Mouse (Mus musculus) embryonic stem cell, embryonic (primary cell): ENCODE measurements around the gene Phf13.

Experiments
- CTCF ChIA-PET, 4 experiments: fragments of 300-600 bp in 2 of 4; fragments of 350-600 bp in 2 of 4; sonication (Branson Sonifier 250); formaldehyde crosslinking; loops; one replicate each; lab custom pipeline; 2022; ENCODE audit warnings: inconsistent platforms in 2 of 4; lab: Charles Lee
- POLR2A ChIA-PET, 4 experiments: fragments of 300-600 bp in 2 of 4; fragments of 350-600 bp in 2 of 4; sonication (Branson Sonifier 250); formaldehyde crosslinking; loops; one replicate each; lab custom pipeline; 2022; ENCODE audit warnings: antibody characterized with exemption in 4 of 4, inconsistent platforms in 1 of 4; lab: Charles Lee

Phf13 gene

DNA sequence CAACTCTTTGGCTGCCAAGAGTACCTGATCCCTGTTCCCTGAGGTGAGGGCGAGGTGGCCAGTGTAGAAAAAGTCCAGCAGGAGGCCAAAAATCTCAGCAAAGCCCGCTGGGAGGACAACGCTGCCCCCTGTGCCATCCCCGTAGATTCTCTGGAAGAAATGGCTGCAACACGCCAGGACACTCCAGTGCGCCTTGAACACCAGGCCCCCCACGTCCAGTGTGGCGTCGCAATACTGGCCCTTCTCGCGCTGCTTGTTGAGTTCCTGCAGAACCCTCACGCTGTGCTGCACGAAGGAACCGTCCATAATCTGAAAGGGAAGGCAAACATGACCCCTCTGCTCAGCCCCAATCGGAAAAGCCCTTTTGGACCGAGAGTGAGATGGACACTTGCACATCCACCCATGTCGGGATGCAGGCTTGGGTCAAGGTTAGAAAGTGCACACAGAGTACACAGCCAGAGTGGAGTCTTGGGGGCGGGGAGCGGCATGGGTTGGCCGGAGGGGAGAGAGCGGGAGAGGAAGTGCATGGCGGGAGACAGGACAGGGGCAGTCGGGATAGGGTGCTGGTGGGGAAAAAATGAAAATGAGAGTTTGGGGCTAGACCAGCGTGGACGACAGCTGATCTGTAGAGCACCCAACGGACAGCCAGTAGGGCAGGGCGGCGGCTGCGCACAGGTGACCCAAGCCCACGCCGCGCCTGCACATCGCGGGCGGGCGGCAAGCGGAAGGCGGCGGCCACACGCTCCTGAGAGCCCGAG is 30.9 kb upstream of the Phf13 start:
- CTCF ChIA-PET: interaction anchor here (0.6 to 3.7 kb wide), 16 partner anchors 10 to 186 kb away, joined by 3 to 47 read pairs (median 4); partner anchors contain the start of genes Nol9 (in 3 of the 4), Tas1r1 (in 2 of the 4) and Klhl21 (in 1 of the 4)
- POLR2A ChIA-PET: interaction anchor here in 3 of 4 experiments (0.8 to 5.4 kb wide), 39 partner anchors 7 to 292 kb away, joined by 3 to 65 read pairs (median 4); partner anchors contain the start of genes Klhl21 (in 3 of the 3), Nol9 (in 2 of the 3), Tas1r1 (in 2 of the 3) and Thap3 (in 2 of the 3)

DNA sequence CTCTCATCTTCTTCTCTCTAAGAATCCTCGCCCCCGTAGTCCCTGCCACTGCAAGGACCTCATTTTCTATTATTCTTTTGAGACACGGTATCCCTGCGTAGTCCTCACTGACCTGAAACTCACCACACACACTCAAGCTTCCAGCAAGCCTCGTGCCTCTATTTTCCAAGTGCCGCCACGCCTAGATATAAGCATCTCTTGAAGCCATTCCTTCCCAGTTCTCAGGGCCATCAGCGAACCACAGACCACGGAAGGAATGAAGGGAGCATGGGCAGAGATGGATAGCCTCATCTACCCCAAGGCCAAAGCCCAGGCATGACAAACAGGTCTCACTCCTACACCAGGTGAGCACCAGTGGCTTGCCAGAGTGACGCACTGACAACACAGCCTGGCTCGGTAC is 28.5 kb upstream of the Phf13 start:
- ChIA-PET POLR2A (interaction anchor here in 3 of 4 experiments (0.6 to 7.9 kb wide), 3 partner anchors 15 to 94 kb away, joined by 4 to 79 read pairs (median 78); partner anchors contain the start of gene Klhl21 (in 2 of the 3)), CTCF (no interaction called here)

- POLR2A ChIA-PET: interaction anchor here in 2 of 4 experiments (0.8 to 7.9 kb wide), 6 partner anchors 13 to 28 kb away, joined by 3 to 79 read pairs (median 3); partner anchors contain the start of gene Klhl21 (in 2 of the 2)
- CTCF ChIA-PET: interaction anchor here in 2 of 4 experiments (0.7 to 1.7 kb wide), 2 partner anchors 16 to 1015 kb away, joined by 3 to 5 read pairs; partner anchors contain the start of gene Nol9 (in 1 of the 2)
Observed at GRCm38 (mm10) chr4:152022506-152022905, 26.4 kb upstream of the Phf13 start.

DNA sequence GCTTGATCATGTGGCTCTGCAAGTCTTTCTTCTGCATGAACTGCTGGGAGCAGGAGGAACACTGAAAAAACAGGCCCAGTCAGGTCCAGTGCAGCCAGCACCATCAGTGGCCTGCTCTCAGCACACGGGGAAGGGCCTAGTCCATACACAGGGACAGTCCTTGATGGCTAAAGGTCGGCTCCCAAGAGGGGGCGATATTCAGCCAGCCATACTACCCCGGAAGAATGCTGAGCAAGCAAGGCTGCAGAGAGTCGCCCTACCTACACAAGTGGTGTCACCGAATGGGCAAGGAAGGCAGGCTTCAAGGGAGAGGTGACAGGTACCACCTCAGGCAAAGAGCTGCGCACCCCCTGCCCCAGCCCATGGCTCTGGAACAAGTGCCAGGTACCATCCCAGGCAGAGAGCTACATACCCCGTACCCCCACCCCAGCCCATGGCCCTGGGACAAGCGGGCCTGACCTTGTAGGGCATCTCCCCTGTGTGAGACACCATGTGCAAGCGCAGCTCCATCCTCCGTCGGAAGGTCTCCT is 25.6 kb upstream of the Phf13 start:
- ChIA-PET CTCF (interaction anchor here in 3 of 4 experiments (0.5 to 2.6 kb wide), 8 partner anchors 9 to 370 kb away, joined by 3 to 13 read pairs (median 4); partner anchors contain the start of gene Nol9 (in 2 of the 3)), POLR2A (interaction anchor here in 2 of 4 experiments (0.8 to 7.9 kb wide), 9 partner anchors 9 to 87 kb away, joined by 3 to 79 read pairs (median 3); partner anchors contain the start of genes Klhl21 (in 2 of the 2) and Phf13 (in 1 of the 2))

GRCm38 (mm10) chr4:152020024-152020423 is 24.0 kb upstream of the Phf13 start:
- POLR2A ChIA-PET: interaction anchor here (0.5 to 7.9 kb wide), 22 partner anchors 8 to 79 kb away, joined by 3 to 79 read pairs (median 4); partner anchors contain the start of genes Klhl21 (in 3 of the 4), Phf13 (in 2 of the 4), Zbtb48 (in 2 of the 4) and Nol9 (in 1 of the 4)
- CTCF ChIA-PET: interaction anchor here (0.7 to 2.6 kb wide), 12 partner anchors 10 to 117 kb away, joined by 3 to 6 read pairs (median 4); partner anchors contain the start of gene Nol9 (in 2 of the 4)

- ChIA-PET CTCF (interaction anchor here in 3 of 4 experiments (0.5 to 2.6 kb wide), 6 partner anchors 9 to 117 kb away, joined by 3 to 6 read pairs (median 4); partner anchors contain the start of gene Nol9 (in 1 of the 3)), POLR2A (interaction anchor here (0.6 to 7.9 kb wide), 22 partner anchors 9 to 241 kb away, joined by 3 to 79 read pairs (median 4); partner anchors contain the start of genes Klhl21 (in 3 of the 4), Zbtb48 (in 2 of the 4), Nol9 (in 1 of the 4) and Phf13 (in 1 of the 4))
Observed at GRCm38 (mm10) chr4:152019073-152019472, 23.0 kb upstream of the Phf13 start.

DNA sequence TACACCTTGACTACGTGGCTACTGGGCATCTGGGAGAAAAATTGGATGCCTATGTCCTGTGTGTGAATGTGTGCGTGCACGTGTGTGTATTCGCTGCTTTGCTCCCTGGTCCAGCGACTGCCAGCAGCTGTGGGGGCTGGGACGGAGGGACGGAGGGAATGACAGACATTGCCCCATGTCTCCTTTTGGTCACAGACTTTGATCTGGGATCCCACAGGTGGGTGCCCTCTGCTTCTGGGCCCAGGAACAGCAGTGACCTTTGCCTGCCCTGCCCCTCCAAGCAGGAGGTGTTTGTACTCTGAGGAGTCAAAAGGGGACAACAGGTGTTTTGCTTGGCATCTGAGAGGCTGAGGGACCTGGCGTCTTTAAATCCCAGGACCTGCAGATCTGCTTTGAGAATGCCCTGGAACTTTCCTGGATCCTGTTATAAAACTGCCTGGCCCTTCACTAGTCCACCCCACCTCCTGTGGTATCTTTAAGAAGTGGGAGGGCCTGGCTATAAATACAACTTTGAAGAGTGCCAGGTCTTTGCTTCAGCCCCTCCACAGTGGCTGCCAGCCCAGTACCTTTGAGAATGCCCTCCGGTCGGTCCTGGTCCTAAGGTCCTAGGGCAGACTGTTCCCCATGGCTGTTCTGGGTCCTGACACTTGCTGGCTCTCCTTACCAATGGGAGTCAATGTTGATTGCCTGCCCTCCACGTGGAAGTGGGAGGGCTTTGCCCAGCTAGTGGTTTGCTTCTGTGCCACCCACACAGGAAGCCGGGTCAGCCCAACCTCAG is 17.2 kb upstream of the Phf13 start:
- ChIA-PET CTCF (interaction anchor here in 1 of 4 experiments (1.2 kb wide), 1 partner anchor 40 kb away, joined by 3 read pairs; no protein-coding TSS in a partner anchor), POLR2A (interaction anchor here in 2 of 4 experiments (1.0 to 6.5 kb wide), 6 partner anchors 8 to 39 kb away, joined by 3 to 79 read pairs (median 4); partner anchors contain the start of gene Zbtb48 (in 2 of the 2))

DNA sequence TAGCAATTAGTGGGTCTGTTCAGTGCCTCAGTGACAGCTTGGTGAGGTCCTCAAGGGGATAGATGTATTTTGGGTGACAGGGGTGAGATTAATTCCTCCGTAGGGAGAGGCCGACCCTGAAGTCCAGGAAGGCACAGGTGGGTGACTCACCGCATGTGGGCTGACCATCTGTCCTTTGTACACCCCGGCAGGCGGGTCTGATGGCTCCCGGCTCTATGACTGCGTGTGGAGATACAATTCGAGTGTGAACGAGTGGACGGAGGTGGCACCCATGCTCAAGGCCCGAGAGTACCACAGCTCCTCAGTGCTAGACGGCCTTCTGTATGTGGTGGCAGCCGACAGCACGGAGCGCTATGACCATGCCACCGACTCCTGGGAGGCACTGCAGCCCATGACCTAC is 16.1 kb upstream of the Phf13 start:
- CTCF ChIA-PET: no interaction called here
- POLR2A ChIA-PET: interaction anchor here in 3 of 4 experiments (1.0 to 6.7 kb wide), 9 partner anchors 8 to 31 kb away, joined by 3 to 79 read pairs (median 4); partner anchors contain the start of genes Phf13 (in 2 of the 3) and Zbtb48 (in 2 of the 3)

GRCm38 (mm10) chr4:152011171-152011760 is 15.2 kb upstream of the Phf13 start:
- CTCF ChIA-PET: interaction anchor here in 2 of 4 experiments (0.5 to 1.5 kb wide), 4 partner anchors 31 to 125 kb away, joined by 3 to 14 read pairs (median 3); no protein-coding TSS in a partner anchor
- POLR2A ChIA-PET: interaction anchor here in 3 of 4 experiments (0.6 to 7.9 kb wide), 16 partner anchors 9 to 119 kb away, joined by 3 to 79 read pairs (median 5); partner anchors contain the start of genes Phf13 (in 3 of the 3) and Zbtb48 (in 3 of the 3)

- POLR2A ChIA-PET: interaction anchor here in 3 of 4 experiments (0.6 to 7.9 kb wide), 15 partner anchors 10 to 120 kb away, joined by 3 to 79 read pairs (median 7); partner anchors contain the start of genes Zbtb48 (in 3 of the 3) and Phf13 (in 2 of the 3)
- CTCF ChIA-PET: interaction anchor here in 2 of 4 experiments (0.7 to 1.5 kb wide), 3 partner anchors 30 to 38 kb away, joined by 3 read pairs; no protein-coding TSS in a partner anchor
Observed at GRCm38 (mm10) chr4:152010707-152011134, 14.7 kb upstream of the Phf13 start.

- POLR2A ChIA-PET: interaction anchor here (0.6 to 7.9 kb wide), 33 partner anchors 9 to 326 kb away, joined by 3 to 79 read pairs (median 5); partner anchors contain the start of genes Zbtb48 (in 3 of the 4), Nol9 (in 2 of the 4), Phf13 (in 2 of the 4) and Tas1r1 (in 2 of the 4)
Observed at GRCm38 (mm10) chr4:152010091-152010706, 14.1 kb upstream of the Phf13 start.

GRCm38 (mm10) chr4:152009076-152010051 is 13.3 kb upstream of the Phf13 start:
- ChIA-PET CTCF (interaction anchor here in 3 of 4 experiments (0.5 to 4.0 kb wide), 24 partner anchors 9 to 1926 kb away, joined by 3 to 17 read pairs (median 3); partner anchors contain the start of genes Nol9 (in 2 of the 3), Phf13 (in 2 of the 3), Tas1r1 (in 2 of the 3) and Camta1 (in 1 of the 3)), POLR2A (interaction anchor here (0.6 to 7.9 kb wide), 68 partner anchors 8 to 468 kb away, joined by 3 to 79 read pairs (median 4); partner anchors contain the start of genes Phf13 (in 3 of the 4), Thap3 (in 3 of the 4), Zbtb48 (in 3 of the 4) and Nol9 (in 2 of the 4))

More at GRCm38 (mm10) chr4:152010091-152010706, 14.1 kb upstream of the Phf13 start:
- CTCF ChIA-PET: interaction anchor here in 3 of 4 experiments (0.5 to 2.2 kb wide), 11 partner anchors 9 to 1927 kb away, joined by 3 to 10 read pairs (median 3); partner anchors contain the start of genes Dnajc11 (in 1 of the 3), Nol9 (in 1 of the 3), Tas1r1 (in 1 of the 3) and Zbtb48 (in 1 of the 3)

DNA sequence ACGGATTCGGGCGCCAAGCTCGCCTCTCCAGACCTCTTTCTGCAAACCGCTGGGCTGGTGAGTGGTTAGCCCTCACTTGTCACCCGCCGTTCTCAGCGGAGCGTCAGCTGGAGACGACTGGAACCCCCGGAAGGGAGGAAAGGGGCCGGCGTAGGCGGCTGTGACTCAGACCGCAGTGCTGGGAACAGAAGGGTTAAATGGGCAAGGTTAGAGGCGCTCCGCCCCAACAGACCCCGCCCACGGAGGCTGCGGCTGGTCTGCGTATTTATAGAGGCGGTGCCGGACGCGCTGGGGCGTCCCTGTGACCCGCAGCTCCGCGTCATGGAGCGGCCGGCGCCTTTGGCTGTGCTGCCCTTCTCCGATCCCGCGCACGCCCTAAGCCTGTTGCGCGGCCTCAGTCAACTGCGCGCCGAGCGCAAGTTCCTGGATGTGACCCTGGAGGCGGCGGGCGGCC is 12.6 kb upstream of the Phf13 start, which contains the start of gene Klhl21:
TSS of gene Klhl21 (plus strand) at position 182 of the 454 bp plus-strand sequence.
- ChIA-PET CTCF (interaction anchor here (0.6 to 4.0 kb wide), 21 partner anchors 9 to 147 kb away, joined by 3 to 17 read pairs (median 4); partner anchors contain the start of genes Nol9 (in 2 of the 4), Phf13 (in 2 of the 4), Tas1r1 (in 2 of the 4) and Camta1 (in 1 of the 4)), POLR2A (interaction anchor here (0.5 to 7.9 kb wide), 64 partner anchors 9 to 900 kb away, joined by 3 to 79 read pairs (median 4); partner anchors contain the start of genes Phf13 (in 3 of the 4), Thap3 (in 3 of the 4), Zbtb48 (in 3 of the 4) and Nol9 (in 2 of the 4))
